Mouse (Mus musculus) liver, embryonic 14.5 days (tissue): ENCODE data around the gene Rgs18. TPM values are rescaled to one million over a fixed set of nuclear protein-coding genes. Genes with fewer than 3 reads are reported as not detected.
A peak's percentile ranks its signal among the peaks of the same experiment; 100 is the strongest.

ENCODE experiments used
- ATAC-seq: fragments of 200-750 bp; cut with Nextera tagmentation; 2 replicates; pipeline ENCODE4 v1.8.0; 2017; ENCODE audit warnings: moderate number of reproducible peaks, mild to moderate bottlenecking, moderate library complexity; ENCODE audit not compliant: insufficient read depth
- DNase-seq, 3 experiments: peaks; one replicate each; pipeline ENCODE4 v3.0.0-alpha.2; 2012 to 2013; ENCODE audit warnings: low read depth in 3 of 3, low spot score in 3 of 3
- H3K27ac ChIP-seq: fragments of 300-500 bp; sonication (generic); 2 replicates; pipeline ENCODE4 v1.5.1; 2014; ENCODE audit warnings: moderate library complexity, mild to moderate bottlenecking, control low read depth, inconsistent platforms
- H3K27me3 ChIP-seq: fragments of 300-500 bp; sonication (generic); 2 replicates; pipeline ENCODE4 v1.6.1; 2014; ENCODE audit warnings: mild to moderate bottlenecking, low read length, moderate library complexity; ENCODE audit not compliant: control insufficient read depth, insufficient read depth
- H3K36me3 ChIP-seq: fragments of 300-500 bp; sonication (generic); replicated peaks from 2 replicates; pipeline ENCODE4 v1.6.1; 2014; ENCODE audit warnings: low read depth; ENCODE audit not compliant: control insufficient read depth, insufficient read depth
- H3K4me1 ChIP-seq, 2 experiments: fragments of 200-500 bp in 1 of 2; fragments of 300-500 bp in 1 of 2; sonication (generic) in 1 of 2; replicated peaks; 2 replicates each; pipeline ENCODE4 v1.6.1; 2012 to 2014; ENCODE audit warnings: antibody characterized with exemption in 1 of 2, inconsistent platforms in 1 of 2, low read length in 1 of 2; ENCODE audit not compliant: control insufficient read depth in 2 of 2, insufficient read depth in 2 of 2
- H3K4me2 ChIP-seq: fragments of 300-500 bp; sonication (generic); 2 replicates; pipeline ENCODE4 v1.6.1; 2014; ENCODE audit warnings: low read depth, mild to moderate bottlenecking, control low read depth, moderate library complexity
- H3K4me3 ChIP-seq, 2 experiments: fragments of 200-500 bp in 1 of 2; fragments of 300-500 bp in 1 of 2; sonication (generic) in 1 of 2; 2 replicates each; pipeline ENCODE4 v1.5.1; 2012 to 2014; ENCODE audit warnings: low read depth in 2 of 2, low read length in 2 of 2, mild to moderate bottlenecking in 2 of 2, control low read depth in 1 of 2, inconsistent platforms in 1 of 2, moderate library complexity in 1 of 2; ENCODE audit not compliant: insufficient read depth in 1 of 2
- H3K9ac ChIP-seq: fragments of 300-500 bp; sonication (generic); replicated peaks from 2 replicates; pipeline ENCODE4 v1.6.1; 2014; ENCODE audit warnings: mild to moderate bottlenecking, control low read depth, moderate library complexity
- H3K9me3 ChIP-seq: fragments of 300-500 bp; sonication (generic); 2 replicates; pipeline ENCODE4 v1.6.1; 2016; ENCODE audit warnings: low read length, mixed read lengths; ENCODE audit not compliant: control insufficient read depth
- CTCF ChIP-seq: IDR thresholded peaks from 2 replicates; pipeline ENCODE4 v1.5.1; 2016; ENCODE audit warnings: antibody characterized with exemption, low read depth, control low read depth
- EP300 ChIP-seq: IDR thresholded peaks from 2 replicates; pipeline ENCODE4 v1.6.1; 2016; ENCODE audit warnings: antibody characterized with exemption, low read depth
- WGBS: fragments of 180-500 bp; shearing (Covaris S2); extraction: QIAGEN DNeasy Blood & Tissue Kit; methylation state at CpG from one replicate; pipeline ENCODE4 v1.1.7; 2014; ENCODE audit not compliant: insufficient replicate concordance; 5-methylcytosine and 5-hydroxymethylcytosine counted together
- polyA plus RNA-seq, 2 experiments: library from polyadenylated mRNA; depleted of rRNA in 1 of 2; stranded (reverse) in 1 of 2; unstranded in 1 of 2; fragments of >200 nt; fragmentation: Nextera tagmentation in 1 of 2; extraction: Ambion mirVana in 1 of 2; gene quantifications; 2 replicates each; pipeline versions ENCODE4 v1.2.1 to v1.2.3; 2012 to 2014

The Rgs18 gene
- polyA plus RNA-seq, 2 experiments: 7.0 to 18.8 TPM

GRCm38 (mm10) chr1:144746182-144746581 is 29.1 kb downstream of the Rgs18 start:
- H3K9ac ChIP-seq: no peak overlapping the region
- no peak overlapping the region for H3K4me2 ChIP-seq
- no peak for DNase-seq
- no peaks in the 10 kb centered on the region for H3K4me1 ChIP-seq
- H3K27me3 ChIP-seq: no peaks in the 10 kb centered on the region
- H3K4me3 ChIP-seq: no peak overlapping the region
- no peaks in the 10 kb centered on the region for H3K36me3 ChIP-seq
- no peak overlapping the region for H3K27ac ChIP-seq
- ATAC-seq: no peak
- no peaks in the 10 kb centered on the region for H3K9me3 ChIP-seq
- no peak for TF ChIP-seq EP300
- TF ChIP-seq CTCF: no peak
- WGBS: 75% methylated on average over 1 of the region's 1 CpGs

- ATAC-seq (no peak), DNase-seq (no peak)
- WGBS: 44% methylated on average over 6 of the region's 6 CpGs
- no peaks in the 10 kb centered on the region for H3K27me3 ChIP-seq
- no peak overlapping the region for H3K9ac ChIP-seq
- H3K4me1 ChIP-seq: no peaks in the 10 kb centered on the region
- TF ChIP-seq EP300 (0 out of 2 replicates have a peak, but pooled peaks have one; percentile 7), CTCF (no peak)
- H3K27ac ChIP-seq: no peak overlapping the region
- H3K4me3 ChIP-seq: no peak overlapping the region
- no peak overlapping the region for H3K4me2 ChIP-seq
- H3K36me3 ChIP-seq: no peaks in the 10 kb centered on the region
- H3K9me3 ChIP-seq: no peaks in the 10 kb centered on the region
These were observed 37.5 kb downstream of the Rgs18 start for GRCm38 (mm10) chr1:144737739-144738138.

DNA sequence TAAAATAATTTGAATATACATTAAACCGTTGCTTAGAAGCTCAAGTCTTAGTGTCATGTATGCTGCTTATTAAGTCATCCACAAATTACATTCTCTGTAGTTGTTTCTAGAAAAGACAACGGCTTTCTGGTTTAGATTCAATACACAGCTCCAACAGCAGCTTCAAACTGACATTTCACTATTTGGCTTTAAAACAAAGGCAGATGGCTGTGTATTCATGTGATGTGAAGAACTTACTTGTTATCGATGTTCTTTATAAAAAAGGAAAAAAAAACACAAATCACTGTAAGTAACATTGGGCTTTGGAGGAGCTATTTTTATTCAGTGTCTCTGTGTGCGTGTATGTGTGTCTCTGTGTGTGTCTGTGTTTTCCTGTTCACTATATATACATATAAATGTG is 54.5 kb downstream of the Rgs18 start:
- ATAC-seq (no peak), DNase-seq (no peak)
- Histone ChIP-seq H3K27ac (no peak overlapping the region), H3K4me1 (no peaks in the 10 kb centered on the region), H3K9ac (no peak overlapping the region), H3K27me3 (no peaks in the 10 kb centered on the region), H3K4me3 (no peak overlapping the region), H3K4me2 (no peak overlapping the region), H3K9me3 (no peaks in the 10 kb centered on the region), H3K36me3 (no peaks in the 10 kb centered on the region)
- TF ChIP-seq EP300 (no peak), CTCF (no peak)
- WGBS: 61% methylated on average over 4 of the region's 4 CpGs

DNA sequence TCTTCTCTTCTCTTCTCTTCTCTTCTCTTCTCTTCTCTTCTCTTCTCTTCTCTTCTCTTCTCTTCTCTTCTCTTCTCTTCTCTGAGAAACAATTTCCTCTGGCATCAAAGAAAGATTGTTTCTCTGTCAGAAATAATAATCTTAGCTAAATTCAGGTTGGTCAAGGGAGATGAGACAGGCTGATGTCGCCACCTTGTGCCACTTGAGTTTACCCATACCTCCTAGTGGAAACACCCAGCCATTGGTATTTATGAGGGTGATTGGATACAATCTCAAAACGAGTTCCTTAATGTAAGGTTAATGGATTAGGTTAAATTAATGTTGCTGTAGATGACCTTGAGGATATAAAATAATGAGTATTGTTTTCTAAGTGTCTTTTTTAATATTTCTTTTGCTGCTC is 70.9 kb downstream of the Rgs18 start:
- no peak for ATAC-seq
- TF ChIP-seq CTCF (no peak), EP300 (no peak)
- Histone ChIP-seq H3K27ac (no peak overlapping the region), H3K9me3 (no peaks in the 10 kb centered on the region), H3K4me2 (no peak overlapping the region), H3K9ac (no peak overlapping the region), H3K27me3 (no peaks in the 10 kb centered on the region), H3K36me3 (no peaks in the 10 kb centered on the region), H3K4me3 (no peak overlapping the region), H3K4me1 (no peaks in the 10 kb centered on the region)
- 40% methylated on average over 2 of the region's 2 CpGs for WGBS
- DNase-seq: no peak

Other genes starting within 250 kb of the Rgs18 start
- not detected in 2 replicates for gene Rgs21, start 207.8 kb downstream of the Rgs18 start, polyA plus RNA-seq (2012; rRNA removed)
- gene Rgs21, start 207.8 kb downstream of the Rgs18 start, polyA plus RNA-seq (2014; fragmentation: Nextera tagmentation; extraction: Ambion mirVana): not detected in 2 replicates